Mouse (Mus musculus) cerebellum, postnatal 25 days (tissue): ENCODE data around the gene Pml.

Experiments
- DNase-seq, 2 experiments: peaks; one replicate each; pipeline ENCODE4 v3.0.0; 2021; ENCODE audit warnings: mixed read lengths in 2 of 2

Pml gene

DNA sequence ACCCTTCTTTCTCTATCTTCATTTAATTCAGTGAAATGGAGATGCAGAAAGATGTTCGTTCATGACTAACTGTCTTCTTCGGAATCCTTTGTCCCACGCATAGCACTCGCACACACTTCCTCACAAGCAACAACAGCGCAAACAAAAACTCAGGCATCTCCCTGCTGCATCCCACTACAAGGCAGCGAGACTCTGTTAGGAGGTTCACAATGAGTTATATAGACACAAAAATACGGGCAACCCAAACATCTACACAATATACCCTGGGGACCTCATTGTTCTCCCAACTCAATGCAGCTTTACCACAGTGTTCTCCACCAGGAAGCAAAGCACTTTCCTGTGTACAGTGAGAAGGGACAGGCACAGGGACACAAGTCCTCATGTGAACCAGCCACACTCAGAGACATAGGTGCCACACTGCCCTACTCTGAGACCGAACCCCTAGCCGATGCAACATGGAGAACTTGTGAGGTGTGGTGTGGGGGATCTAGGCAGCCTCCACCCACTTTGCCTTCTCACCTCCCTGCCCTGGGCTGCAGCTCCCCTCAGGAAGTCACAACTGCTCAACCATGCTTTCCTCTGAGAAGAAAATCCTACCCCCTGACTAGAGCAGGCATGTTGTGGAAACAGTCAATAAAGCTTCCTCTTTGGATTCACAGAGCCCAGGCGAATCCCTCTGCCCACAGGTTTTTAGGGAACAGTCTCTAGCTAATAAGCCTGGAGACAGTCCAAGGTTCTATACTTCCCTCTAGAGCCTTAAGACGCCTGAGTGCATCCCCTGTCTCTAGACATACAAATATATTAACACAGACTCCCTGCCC, 49.1 kb downstream of the Pml start:
- no peak for DNase-seq

DNA sequence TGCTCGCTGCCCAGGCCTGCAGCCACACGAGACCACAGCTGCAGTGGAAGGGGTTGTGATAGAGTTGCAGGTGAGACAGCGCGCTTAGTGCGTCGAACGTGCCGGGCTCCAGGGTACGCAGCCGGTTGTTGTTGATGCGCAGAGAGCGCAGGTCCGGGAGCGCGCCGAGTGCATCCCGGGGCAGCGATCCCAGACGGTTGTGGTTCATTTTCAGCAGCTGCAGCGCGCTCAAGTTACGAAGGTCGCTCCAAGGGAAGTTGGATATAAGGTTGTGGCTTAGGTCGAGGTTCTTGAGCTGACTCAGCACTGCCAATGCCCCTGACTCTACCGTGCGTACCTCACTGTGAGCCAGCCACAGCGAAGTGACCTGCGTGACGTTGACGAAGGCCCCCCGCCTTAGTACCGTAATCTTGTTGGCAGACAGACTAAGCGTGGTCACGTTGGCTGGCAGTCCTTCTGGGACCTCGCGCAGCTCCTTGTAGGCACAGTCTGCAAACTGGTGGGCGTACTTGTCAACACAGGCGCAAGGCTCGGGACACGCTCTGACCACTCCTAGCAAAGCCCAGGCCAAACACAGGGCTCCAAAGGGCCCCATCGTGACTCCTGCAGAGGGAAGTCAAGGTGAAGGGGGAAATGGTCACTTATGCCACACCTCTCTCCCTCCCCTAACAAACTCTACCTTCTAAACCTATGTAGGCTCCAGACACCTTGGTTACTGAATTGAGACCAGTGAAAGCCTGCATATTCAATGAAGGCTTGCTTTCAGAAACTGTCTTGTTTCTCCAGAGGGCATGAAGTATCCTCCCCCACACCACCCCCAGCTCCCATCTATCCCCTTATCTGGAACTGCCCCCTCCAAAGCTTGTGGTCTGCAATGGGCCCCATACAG, 50.0 kb downstream of the Pml start:
- peak in 1 of 2 experiments; percentile 33 for DNase-seq

DNA sequence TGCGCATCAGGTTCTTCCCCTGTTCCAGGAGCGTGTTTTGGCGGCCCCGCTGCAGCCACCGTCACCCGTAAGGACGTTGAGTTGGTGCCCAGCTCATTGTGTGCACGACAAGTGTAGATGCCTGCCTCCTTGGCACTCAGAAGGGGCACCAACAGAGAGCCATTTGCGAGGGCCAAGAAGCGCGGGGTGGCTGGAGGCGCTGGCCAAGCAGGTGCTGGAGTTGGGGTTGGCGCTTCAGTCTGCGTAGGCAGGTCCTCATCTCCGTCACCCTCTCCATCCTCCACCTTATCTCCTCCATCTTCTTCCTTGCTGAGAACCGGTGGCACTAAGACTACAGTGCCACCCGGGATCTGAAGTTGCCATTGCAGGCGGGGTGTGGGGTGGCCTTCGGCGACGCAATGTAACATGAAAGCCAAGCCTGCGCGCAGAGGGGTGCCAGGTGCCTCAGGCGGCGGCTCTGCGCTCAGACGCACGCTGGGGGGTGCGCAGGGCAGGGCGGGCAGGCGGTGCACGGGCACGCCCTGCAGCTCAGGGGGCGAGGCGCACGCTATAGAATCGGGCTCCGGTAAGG, 50.7 kb downstream of the Pml start:
- DNase-seq, result peak; percentile 70 to 72

DNA sequence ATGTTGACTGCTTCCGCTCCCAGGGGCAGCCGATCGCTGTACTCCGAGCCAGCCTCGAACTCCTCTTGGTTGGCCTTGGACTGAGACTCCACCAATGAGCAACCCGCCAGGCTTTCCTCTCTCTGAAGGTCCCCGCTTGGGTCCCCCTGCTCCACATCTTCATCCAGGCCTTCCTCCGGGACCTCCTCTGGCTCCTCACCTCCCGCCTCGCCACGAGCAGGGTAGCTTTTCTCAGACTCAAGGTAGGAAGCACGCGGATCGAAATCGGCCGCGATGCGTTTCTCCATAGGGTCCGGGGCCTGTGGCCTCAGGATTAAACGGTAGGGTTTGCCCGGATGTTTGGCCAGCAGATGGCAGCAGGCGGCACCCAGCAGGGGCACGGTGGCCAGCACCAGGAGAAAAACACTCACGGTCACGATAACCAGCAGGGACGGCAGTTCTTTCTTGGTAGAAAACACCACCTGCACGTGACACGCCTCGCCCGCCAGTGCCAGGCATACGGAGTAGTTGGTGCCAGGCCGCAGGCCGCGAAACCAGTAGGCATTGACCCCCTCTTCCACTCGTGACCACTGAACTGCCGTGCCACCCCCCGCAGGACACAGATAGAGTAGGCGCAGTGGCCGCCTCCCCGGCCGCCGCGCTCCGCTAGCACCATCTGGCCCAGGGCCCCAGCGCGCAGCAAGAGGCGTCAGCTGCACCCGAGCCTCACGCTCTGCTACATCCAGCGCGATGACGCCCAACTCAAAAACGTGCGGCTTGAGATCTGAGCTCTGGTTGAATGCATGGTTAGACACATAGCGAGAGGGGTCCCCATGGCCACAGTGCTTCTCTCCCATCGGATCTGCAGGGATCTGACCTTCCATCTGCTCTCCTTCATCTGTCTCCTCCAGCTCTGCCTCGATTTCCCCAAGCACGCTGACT, 51.5 kb downstream of the Pml start:
- peak; percentile 71 to 76 for DNase-seq

DNA sequence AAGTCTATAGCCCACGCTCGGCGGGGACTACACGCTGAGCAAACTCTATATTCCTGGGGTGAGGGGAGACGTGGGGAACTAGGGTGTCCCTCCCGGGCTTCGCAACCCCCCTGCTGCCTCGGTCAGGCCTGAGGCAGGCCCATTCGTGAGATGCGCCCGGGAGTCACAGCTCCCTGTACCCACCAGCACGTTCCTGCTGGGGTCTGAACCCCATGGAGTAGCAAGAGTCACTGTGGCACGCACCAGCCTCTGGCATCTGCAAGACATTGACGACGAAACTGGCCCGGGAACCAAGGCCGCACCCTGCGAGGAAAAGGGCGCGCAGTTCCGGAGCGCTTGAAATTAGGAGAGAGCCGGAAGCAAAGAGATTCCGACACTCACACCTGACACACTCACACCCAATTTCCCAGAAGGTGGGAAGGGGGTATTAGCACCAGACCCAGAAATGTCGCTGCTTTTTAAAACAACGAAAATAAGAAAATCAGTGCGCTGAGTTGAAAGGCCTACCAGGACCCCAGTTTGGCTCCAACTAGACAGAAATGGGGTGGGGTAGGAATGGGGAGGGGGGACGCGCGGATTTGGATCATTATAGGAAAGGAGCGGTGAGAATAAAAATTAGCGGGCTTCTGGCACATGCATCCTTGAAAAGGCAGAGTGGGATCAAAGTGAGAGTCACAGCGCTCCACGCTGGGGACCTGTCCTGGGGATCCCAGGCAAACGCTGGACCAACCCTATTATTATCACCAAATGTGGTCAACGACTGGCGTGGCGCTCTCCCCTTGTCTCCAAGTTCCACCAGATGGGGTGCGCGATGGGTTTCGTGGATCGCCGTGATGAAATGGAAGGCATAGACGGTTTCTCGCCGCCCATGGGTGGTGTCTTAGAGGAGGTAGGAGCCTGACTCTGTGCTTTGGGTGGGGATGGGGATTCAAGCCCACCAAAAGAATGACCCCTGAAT, 52.7 kb downstream of the Pml start:
- DNase-seq, result peak in 1 of 2 experiments; percentile 20

DNA sequence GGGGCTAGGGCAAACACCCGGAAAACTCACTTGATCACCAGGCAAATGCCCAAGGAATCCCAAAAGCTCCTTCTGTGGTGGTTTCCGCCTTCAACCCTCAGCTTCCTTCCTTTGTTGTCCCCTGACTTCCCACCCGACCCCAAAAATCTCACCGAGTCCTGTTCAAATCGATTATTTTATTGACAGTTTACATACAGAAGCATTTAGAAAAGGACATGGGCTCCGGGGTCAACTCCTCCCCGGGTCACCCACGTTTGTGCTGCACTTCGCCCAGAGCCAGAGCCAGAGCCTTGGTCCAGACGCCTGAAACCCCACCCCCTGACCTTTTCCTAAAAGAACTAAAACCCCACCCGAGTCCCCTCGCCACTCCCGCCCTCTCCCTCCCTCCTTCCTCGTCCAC, 53.4 kb downstream of the Pml start:
- DNase-seq, result no peak

DNA sequence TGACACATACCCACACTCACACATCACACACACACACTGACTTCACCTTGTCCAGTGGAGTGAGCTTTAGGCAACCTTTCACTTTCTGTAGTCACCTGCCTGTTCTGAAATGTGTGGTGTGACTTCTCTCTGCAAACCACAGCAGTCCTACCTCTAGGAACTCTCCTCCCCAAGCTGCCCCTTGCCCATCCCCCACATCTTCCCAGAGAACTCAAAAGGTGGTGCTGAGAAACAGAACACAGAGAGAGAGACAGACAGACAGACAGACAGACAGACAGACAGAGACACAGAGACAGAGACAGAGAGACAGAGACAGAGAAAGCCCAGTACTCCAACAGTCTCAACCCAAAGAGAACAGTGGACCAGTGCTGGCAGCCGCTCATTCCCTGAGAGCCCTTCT, 53.9 kb downstream of the Pml start:
- DNase-seq, result no peak

DNA sequence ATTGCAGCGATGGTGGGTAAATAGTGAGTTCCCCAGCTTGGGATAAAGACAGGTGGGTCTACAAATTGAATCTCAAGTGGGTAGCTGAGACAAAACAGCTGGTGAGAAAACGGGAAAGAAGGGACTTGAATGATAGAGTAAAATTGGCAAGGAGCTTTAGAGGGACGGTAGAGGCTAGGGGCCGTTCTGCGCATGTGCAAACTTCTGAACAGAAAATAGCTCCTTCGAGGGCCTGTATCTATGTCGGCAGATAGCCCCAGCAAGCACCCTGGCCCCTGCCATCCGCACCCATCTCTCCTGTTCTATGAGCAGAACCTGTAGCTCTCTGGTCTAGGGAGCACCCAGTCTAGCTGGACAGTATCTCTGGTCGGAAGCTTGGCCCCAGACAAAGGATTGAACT, 55.4 kb downstream of the Pml start:
- no peak for DNase-seq

DNA sequence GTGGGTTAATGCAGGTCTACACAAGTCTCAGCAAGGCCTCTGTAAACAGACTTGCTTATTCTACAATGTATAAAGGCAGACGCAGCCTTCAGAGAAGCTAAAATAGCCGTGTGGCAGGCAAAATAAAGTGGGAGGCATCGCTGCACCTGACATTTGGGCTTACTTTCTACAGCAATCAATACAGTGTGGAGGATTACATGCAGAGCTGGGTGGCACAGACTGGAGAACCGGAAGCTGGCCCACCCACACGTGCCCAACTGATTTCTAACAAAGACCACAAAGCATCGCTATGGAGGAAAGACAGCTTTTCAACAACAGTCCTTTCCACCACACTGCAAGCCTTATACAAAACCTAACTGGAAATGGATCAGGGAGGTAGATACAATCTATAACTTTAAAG, 65.1 kb downstream of the Pml start:
- no peak for DNase-seq

DNA sequence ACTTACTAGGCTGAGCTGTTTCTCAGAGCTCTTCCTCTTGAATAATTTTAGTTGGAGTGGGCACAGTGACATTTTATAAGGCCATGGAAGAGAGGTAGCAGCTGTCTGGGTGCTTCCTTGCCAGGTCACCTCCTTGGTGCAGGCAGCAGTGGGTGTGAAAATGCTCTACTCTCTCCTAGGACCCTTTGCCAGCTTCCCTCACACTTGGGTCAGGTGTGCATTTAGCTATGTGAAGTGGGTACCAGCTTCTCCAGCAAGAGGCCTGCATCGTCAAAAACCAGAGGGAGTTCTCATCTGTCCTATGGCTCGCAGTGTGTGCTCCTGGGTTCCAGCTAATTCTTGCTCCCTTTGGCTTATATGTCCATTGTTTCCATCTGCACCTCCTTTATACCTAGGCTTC, 70.2 kb downstream of the Pml start:
- DNase-seq, result no peak

DNA sequence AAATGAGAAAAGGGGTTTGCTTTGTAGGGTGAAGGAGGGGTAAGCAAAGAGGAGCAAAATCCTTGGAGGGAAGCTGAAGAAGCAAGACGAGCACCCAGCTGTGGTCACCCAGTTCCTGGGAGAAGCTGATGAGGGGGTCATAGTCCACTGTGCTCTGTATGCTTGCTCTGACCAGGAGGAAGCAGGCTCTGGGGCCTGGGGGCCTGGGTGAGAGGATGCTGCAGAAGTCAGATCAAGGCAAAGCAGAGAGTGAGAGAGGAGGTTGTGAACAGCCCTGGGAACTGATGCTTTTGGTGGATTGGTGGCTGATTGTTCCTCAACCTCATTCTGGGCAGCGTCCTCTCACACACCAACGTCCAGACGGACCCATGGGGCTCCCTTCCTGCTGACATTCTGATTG, 72.4 kb downstream of the Pml start:
- no peak for DNase-seq

DNA sequence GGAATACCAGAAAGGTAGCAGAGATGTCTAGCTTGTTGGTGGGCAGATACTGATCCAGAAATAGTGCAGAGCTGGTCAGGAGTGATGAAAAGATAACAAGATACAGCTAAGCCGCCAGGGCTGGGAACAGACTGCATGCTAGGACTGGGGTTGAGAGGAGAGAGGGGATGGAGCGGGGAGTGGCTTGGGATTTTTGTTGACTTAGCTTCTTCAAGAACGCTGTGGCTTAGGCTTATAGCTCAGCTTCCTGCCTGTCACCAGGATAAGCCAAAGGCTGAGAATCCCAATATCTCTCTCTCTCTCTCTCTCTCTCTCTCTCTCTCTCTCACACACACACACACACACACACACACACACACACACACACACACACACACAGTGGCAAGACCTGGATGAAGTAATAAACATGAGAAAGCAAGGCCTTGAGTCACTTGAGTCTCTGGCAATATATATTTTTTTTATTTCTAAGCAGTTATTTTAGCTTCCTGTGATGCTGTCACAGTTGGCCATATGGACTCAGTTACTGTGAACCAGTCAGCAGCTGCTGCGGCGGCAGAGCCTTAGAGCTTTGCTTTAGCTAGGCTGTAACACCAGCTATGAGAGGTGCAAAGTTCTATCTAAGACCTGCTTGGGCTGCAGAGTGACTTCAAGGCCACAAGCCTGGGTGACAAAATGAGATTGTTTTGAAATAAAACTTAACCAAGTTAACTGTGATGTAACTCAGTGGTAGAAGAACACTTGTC, 73.7 kb downstream of the Pml start:
- no peak for DNase-seq

DNA sequence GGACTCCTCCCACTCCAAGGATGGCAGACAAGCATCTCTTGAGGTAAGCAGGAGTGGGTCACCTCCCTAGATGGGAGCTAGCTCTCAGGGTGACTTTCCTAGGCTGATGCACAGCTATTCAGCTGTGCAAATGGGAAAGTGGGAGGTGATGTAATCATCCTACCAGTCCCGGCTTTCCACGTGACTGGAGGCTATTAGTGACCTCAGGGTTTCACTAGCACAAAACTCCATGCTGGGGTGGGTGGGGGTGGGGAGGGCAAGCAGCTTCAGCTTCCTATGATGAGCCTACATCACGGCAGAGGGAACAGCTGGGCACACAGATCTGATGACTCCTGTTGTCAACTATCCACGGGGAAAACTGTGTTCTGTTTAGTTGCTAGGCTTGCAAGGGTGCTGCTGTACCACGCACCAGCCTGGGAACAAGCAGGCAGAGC, 74.8 kb downstream of the Pml start:
- DNase-seq, result no peak

DNA sequence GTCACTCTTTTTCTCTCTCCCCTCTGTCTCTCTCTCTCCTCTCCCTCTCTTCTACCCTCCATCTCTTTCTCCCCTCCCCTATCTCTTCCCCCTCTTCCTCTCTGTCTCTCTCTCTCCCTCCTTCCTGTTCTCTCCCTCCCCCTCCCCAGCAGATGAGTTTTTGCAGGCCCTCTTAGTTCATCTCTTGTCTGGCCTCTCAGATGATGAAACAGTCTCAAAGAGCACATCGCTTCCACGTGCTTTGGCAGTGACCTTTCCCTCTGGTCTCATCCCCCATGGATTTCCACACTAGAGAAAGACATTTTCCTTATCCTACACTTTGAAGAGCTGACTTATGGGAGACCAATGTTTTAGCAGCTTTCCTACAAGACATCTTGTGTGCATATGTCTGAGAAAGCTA, 76.7 kb downstream of the Pml start:
- no peak for DNase-seq

DNA sequence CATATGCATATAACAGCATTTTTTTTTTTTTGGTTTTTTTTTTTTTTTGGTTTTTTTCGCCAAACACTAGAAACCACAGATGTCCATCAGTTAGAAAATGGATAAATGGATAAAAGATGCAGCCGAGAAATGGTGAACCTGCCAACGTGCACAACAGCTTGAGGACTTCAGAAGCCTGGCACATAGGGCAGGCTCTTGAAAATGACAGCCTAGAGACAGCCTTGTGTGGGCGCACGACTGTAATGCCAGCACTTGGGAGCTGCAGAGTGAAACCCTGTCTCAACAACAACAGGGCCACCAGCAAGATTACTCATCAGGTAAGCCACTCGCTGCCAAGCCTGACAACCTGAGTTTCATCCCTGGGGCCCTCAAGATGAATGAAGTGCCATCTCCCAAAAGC, 80.2 kb downstream of the Pml start:
- DNase-seq, result no peak

DNA sequence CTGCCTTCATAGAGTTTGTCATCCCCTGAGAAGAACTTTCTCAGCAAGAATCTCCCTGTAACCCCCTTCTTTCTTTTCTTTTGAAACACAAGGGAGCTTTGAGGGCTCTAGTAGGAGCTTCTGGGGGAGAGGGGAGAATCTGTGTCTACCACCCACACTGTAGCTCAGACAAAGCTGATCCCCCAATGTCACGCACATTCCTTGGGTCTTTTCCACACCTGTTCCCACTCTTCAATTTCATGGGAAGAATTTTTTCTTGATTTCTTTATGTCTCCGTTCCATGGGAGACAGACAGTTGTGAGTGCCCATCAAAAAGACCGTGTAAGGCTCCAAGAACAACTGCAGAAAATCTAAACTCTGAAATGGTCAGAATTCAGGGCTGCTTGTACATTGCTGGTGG, 80.7 kb downstream of the Pml start:
- no peak for DNase-seq
